Mouse (Mus musculus) intestine, postnatal 0 days (tissue): ENCODE results near the gene Bloc1s6. TPM values are rescaled to one million over a fixed set of nuclear protein-coding genes. Genes with fewer than 3 reads are reported as not detected.

ENCODE experiments used
- ATAC-seq: fragments of 200-750 bp; cut with Nextera tagmentation; 2 replicates; pipeline ENCODE4 v1.8.0; 2017; ENCODE audit warnings: mild to moderate bottlenecking, moderate TSS enrichment, moderate library complexity
- H3K27ac ChIP-seq: fragments of 300-500 bp; sonication (generic); 2 replicates; pipeline ENCODE4 v1.5.1; 2014; ENCODE audit warnings: mild to moderate bottlenecking, low read depth, low read length, moderate library complexity
- H3K27me3 ChIP-seq: fragments of 300-500 bp; sonication (generic); replicated peaks from 2 replicates; pipeline ENCODE4 v1.6.1; 2014; ENCODE audit warnings: low read length, mixed read lengths; ENCODE audit not compliant: control insufficient read depth, insufficient read depth
- H3K36me3 ChIP-seq: fragments of 300-500 bp; sonication (generic); 2 replicates; pipeline ENCODE4 v1.6.1; 2014; ENCODE audit warnings: mild to moderate bottlenecking, moderate library complexity; ENCODE audit not compliant: control insufficient read depth, insufficient read depth
- H3K4me1 ChIP-seq: fragments of 300-500 bp; sonication (generic); replicated peaks from 2 replicates; pipeline ENCODE4 v1.6.1; 2014; ENCODE audit warnings: antibody characterized with exemption, low read length, mixed read lengths; ENCODE audit not compliant: control insufficient read depth, insufficient read depth
- H3K4me2 ChIP-seq: fragments of 300-500 bp; sonication (generic); replicated peaks from 2 replicates; pipeline ENCODE4 v1.6.1; 2014; ENCODE audit warnings: low read depth, mild to moderate bottlenecking, moderate library complexity
- H3K4me3 ChIP-seq: fragments of 300-500 bp; sonication (generic); 2 replicates; pipeline ENCODE4 v1.5.1; 2014; ENCODE audit warnings: low read depth, low read length
- H3K9ac ChIP-seq: fragments of 300-500 bp; sonication (generic); 2 replicates; pipeline ENCODE4 v1.6.1; 2014; ENCODE audit warnings: mild to moderate bottlenecking, low read depth, low read length
- H3K9me3 ChIP-seq: fragments of 300-500 bp; sonication (generic); 2 replicates; pipeline ENCODE4 v1.6.1; 2016; ENCODE audit warnings: mixed run types; ENCODE audit not compliant: control insufficient read depth
- CTCF ChIP-seq: sonication (generic); IDR thresholded peaks from 2 replicates; pipeline ENCODE4 v1.5.1; 2016; ENCODE audit warnings: low read depth, mild to moderate bottlenecking, control low read depth, antibody characterized with exemption, moderate library complexity
- WGBS: fragments of 180-500 bp; shearing (Covaris S2); extraction: QIAGEN DNeasy Blood & Tissue Kit; methylation state at CpG from one replicate; pipeline ENCODE4 v1.1.7; 2014; 5-methylcytosine and 5-hydroxymethylcytosine counted together
- polyA plus RNA-seq: library from polyadenylated mRNA; unstranded; fragments of >200 nt; fragmentation: Nextera tagmentation; extraction: Ambion mirVana; gene quantifications from 2 replicates; pipeline ENCODE4 v1.2.1, GENCODE M21; 2015

Gene Bloc1s6
- polyA plus RNA-seq, 1 experiment from 2014 or later, result 38.3 TPM

GRCm38 (mm10) chr2:122759791-122760190 is 21.5 kb downstream of the Bloc1s6 start:
- Histone ChIP-seq H3K4me1 (no peaks in the 10 kb centered on the region; the same call in 1 of the 2 replicates), H3K4me2 (no peak overlapping the region), H3K9ac (no peak overlapping the region), H3K36me3 (no peaks in the 10 kb centered on the region), H3K4me3 (no peak overlapping the region), H3K27me3 (no peaks in the 10 kb centered on the region), H3K9me3 (no peaks in the 10 kb centered on the region), H3K27ac (no peak overlapping the region)
- TF ChIP-seq CTCF, result peak; percentile 12; the same call in 1 of the 2 replicates
- WGBS, result 90% methylated on average over 1 of the region's 1 CpGs
- no peak for ATAC-seq

GRCm38 (mm10) chr2:122762991-122763390 is 24.7 kb downstream of the Bloc1s6 start:
- 57% methylated on average over 3 of the region's 3 CpGs for WGBS
- H3K27ac ChIP-seq, result no peak overlapping the region
- H3K36me3 ChIP-seq, result no peaks in the 10 kb centered on the region
- ATAC-seq, result no peak
- no peak overlapping the region for H3K4me2 ChIP-seq
- no peaks in the 10 kb centered on the region for H3K27me3 ChIP-seq
- H3K9me3 ChIP-seq, result no peaks in the 10 kb centered on the region
- H3K4me3 ChIP-seq, result no peak overlapping the region
- peaks cover 2% of the 10 kb centered on the region; the same call in 1 of the 2 replicates for H3K4me1 ChIP-seq
- H3K9ac ChIP-seq, result no peak overlapping the region
- no peak for TF ChIP-seq CTCF

- H3K4me1 ChIP-seq, result peaks cover 2% of the 10 kb centered on the region; the same call in 1 of the 2 replicates
- H3K27ac ChIP-seq, result no peak overlapping the region
- no peaks in the 10 kb centered on the region for H3K36me3 ChIP-seq
- H3K27me3 ChIP-seq, result no peaks in the 10 kb centered on the region
- WGBS, result 53% methylated on average over 6 of the region's 6 CpGs
- H3K4me3 ChIP-seq, result peak overlapping the region; percentile 62; the same call in 1 of the 2 replicates
- ATAC-seq, result no peak
- peak overlapping the region; percentile 84 for H3K4me2 ChIP-seq
- peak; percentile 35; the same call in 1 of the 2 replicates for TF ChIP-seq CTCF
- H3K9me3 ChIP-seq, result no peaks in the 10 kb centered on the region
- no peak overlapping the region for H3K9ac ChIP-seq
These were observed 26.2 kb downstream of the Bloc1s6 start for GRCm38 (mm10) chr2:122764526-122764925.

- peaks cover 2% of the 10 kb centered on the region; the same call in 1 of the 2 replicates for H3K4me1 ChIP-seq
- peak within 1 kb of the TSS; percentile 84 for H3K4me2 ChIP-seq
- H3K9ac ChIP-seq, result peak within 1 kb of the TSS; percentile 67
- no peaks in the 10 kb centered on the region for H3K36me3 ChIP-seq
- under 1% methylated on average over 37 of the region's 46 CpGs for WGBS
- TF ChIP-seq CTCF, result peak; percentile 34; the same call in 1 of the 2 replicates
- peak within 1 kb of the TSS; percentile 78 for H3K27ac ChIP-seq
- no peaks in the 10 kb centered on the region for H3K27me3 ChIP-seq
- H3K9me3 ChIP-seq, result no peaks in the 10 kb centered on the region
- peak; percentile 93 for ATAC-seq
- peak within 1 kb of the TSS; percentile 62 for H3K4me3 ChIP-seq
These were observed 26.9 kb downstream of the Bloc1s6 start, which contains the start of gene Sqor for GRCm38 (mm10) chr2:122765071-122765793. Gene Sqor (plus strand): TSS chr2:122765237.

- H3K27ac ChIP-seq, result peak overlapping the region; percentile 78
- H3K9ac ChIP-seq, result peak overlapping the region; percentile 67
- ATAC-seq, result peak; percentile 27
- peak overlapping the region; percentile 84 for H3K4me2 ChIP-seq
- H3K27me3 ChIP-seq, result no peaks in the 10 kb centered on the region
- peak overlapping the region; percentile 62 for H3K4me3 ChIP-seq
- H3K4me1 ChIP-seq, result peaks cover 2% of the 10 kb centered on the region; the same call in 1 of the 2 replicates
- no peaks in the 10 kb centered on the region for H3K36me3 ChIP-seq
- H3K9me3 ChIP-seq, result no peaks in the 10 kb centered on the region
- WGBS, result 30% methylated on average over 3 of the region's 3 CpGs
- no peak for TF ChIP-seq CTCF
These were observed 27.5 kb downstream of the Bloc1s6 start for GRCm38 (mm10) chr2:122765794-122766145.

- Histone ChIP-seq H3K27me3 (no peaks in the 10 kb centered on the region), H3K4me3 (no peak overlapping the region), H3K27ac (no peak overlapping the region), H3K4me1 (0 out of 2 replicates have a peak, but pooled peaks cover 10% of the 10 kb centered on the region), H3K36me3 (no peaks in the 10 kb centered on the region), H3K9ac (no peak overlapping the region), H3K4me2 (no peak overlapping the region), H3K9me3 (no peaks in the 10 kb centered on the region)
- 43% methylated on average over 2 of the region's 2 CpGs for WGBS
- TF ChIP-seq CTCF, result no peak
- ATAC-seq, result peak; percentile 55
These were observed 32.7 kb downstream of the Bloc1s6 start for GRCm38 (mm10) chr2:122771002-122771401.
